Mouse (Mus musculus) cortical plate, adult 2 months (tissue): ENCODE measurements around the gene Abi3.

Source experiments
- CTCF ChIP-seq: fragments of 200-500 bp; IDR thresholded peaks from 2 replicates; pipeline ENCODE4 v1.5.1; 2011; ENCODE audit warnings: mild to moderate bottlenecking, control low read depth, low read length; ENCODE audit not compliant: insufficient read depth; ENCODE audit errors: extremely low read depth
- POLR2A ChIP-seq: fragments of 200-500 bp; IDR thresholded peaks from 2 replicates; pipeline ENCODE4 v1.6.1; 2011; ENCODE audit warnings: mild to moderate bottlenecking, low read length, control low read depth; ENCODE audit not compliant: insufficient read depth; ENCODE audit errors: extremely low read depth

DNA sequence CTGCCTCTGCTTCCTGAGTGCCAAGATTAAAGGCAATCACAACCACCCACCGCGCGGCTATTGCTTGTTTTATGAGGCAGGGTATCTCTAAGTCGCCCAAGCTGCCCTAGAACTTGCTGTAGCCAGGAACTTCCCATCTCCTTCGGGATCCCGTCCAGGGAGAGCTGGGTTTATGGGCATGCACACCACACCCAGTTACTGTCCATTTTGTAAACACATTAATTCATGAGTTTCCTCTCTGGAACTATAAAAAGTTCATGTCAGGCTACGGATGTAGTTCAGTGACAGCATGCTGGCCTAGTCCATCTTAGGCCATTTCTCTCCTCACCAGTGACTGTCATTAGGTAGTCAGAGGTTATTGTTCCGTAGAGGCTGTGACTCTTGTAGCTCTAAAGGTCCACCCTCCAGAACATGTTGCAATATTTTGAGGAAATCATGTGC lies 52.8 kb downstream of the Abi3 start:
- TF ChIP-seq CTCF (no peak), POLR2A (no peak)
